Mouse (Mus musculus): ENCODE data around the gene Ptpn23.
"Not testable (repeated sequence)": the region's sequence is repeated elsewhere in the genome, so short reads cannot be mapped to it uniquely, and the experiment has no call there.

The Ptpn23 gene

DNA sequence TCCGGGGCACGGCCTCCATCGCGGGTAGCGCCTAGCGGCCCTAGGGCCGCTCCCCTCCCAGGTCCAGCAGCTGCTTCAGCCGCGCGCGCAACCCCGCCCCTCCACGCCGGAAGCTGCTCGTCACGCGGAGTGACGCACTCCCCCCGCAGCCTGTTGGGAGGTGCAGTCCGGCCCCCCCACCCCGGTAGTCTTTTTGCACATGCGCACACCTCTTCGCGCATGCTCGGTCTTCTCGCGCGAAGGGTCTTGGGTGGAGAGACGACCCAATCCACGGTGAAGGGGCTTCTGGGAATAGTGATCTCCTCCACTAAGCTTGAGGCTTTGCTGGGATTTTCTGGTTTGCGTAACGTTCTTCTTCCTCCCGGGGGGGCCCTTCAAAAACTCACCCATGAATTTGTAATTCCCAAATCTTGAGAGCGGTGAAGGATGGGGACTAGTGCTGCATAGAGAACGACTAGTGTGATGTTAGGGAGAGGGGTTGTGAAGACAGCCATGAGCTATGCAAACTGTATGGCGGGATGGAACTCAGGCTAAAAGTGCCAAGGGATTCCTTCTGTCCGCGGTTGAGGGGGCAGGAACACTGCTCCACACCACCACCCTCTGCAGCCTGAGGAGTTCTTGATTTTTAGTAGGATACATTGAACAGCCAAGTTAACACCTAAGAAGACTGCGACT, at the start of gene Ptpn23:
Gene Ptpn23, minus strand, starts transcription at position 115 of the 675 bp plus-strand sequence.
- peak; percentile 93 for DNase-seq

DNA sequence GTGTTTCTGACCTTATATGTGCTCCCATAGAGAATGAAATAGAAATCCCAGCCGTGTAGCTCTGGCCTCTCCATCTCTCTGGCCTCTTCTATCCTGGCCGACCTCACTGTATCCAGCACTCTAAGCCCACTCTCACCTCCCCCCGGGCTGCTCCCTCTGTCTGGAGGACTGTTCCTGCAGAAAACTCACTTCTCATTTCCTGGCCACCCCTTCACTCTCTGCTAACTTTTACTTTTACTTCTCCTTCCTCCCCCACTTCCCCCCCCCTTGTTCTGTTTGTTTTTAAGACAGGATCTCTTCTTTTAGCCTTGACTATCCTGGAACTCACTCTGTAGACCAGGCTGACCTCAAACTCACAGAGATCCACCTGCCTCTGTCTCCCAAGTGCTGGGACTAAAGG, 44.5 kb upstream of the Ptpn23 start:
- no peak for DNase-seq

DNA sequence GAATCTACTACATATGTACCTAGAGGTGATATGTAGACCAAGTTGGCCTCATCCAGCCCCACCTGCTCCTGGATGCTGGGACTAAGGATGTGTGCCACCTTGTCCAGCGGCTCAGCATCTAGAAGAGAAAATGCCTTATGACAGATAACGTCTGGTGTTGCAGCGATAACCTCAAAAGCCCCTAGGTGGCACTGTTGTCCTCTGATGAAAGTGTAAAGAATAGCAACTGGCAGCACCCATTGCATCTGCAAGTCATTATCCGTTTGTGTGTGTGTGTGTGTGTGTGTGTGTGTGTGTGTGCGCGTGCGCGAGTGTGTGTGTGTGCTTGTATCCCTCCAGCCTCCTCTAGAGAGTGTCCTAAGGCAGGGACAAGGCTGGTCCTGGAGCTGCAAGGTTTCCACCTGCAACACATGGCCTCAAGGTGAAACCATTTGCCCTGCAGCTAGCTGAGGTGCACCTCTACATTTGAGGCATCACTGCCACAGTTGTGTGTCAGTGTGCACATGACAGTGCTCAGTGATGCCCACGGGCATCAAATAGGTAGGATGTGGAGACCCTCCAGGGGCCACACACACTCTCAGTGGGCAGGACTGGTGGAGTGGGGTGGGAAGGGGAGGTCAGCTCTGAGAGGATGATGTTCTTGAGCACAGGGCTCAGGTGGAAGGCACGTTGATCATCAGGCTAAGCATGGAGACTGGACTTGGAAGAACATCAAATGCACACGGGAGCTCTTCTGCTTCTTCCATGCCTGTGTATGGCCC, 41.0 kb upstream of the Ptpn23 start:
- peak; percentile 78 for DNase-seq

DNA sequence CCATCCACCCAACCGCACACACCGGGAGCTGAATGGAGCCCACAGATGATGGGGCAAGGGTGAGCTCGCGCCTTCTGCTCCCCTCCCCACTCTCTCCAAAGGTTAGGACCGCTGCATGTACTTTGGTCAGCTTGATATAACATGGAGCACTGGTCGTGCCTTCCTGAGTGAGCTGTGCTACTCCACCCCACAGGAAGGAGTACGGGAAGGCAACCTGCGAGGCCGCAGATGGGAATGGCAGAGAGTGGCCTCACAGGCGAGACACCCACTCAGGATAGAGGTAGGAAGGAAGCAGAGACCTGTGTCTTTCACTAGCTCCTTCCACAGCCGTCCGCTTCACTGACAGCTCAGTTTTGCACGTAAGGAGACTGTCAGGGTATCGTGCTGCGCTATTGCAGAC, 40.3 kb upstream of the Ptpn23 start:
- no peak for DNase-seq

DNA sequence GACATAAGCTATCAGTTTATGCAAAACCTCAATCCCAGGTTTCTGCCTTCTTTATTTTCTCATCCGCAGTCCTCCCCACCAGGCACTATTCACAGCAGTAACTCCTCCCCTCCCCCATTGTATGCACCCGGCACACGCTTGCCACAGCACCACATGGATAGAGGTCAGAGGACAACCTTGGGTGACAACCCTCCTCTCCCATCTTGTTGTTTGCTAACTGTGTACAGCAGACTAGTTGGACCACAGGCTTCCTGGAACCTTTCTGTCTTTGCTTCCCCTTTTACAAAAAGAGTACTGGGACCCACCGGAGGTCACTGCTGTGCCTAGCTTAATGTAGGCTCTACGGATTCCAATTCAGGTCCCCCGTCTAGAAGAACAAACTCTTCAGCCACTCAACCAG, 32.5 kb upstream of the Ptpn23 start:
- no peak for DNase-seq

DNA sequence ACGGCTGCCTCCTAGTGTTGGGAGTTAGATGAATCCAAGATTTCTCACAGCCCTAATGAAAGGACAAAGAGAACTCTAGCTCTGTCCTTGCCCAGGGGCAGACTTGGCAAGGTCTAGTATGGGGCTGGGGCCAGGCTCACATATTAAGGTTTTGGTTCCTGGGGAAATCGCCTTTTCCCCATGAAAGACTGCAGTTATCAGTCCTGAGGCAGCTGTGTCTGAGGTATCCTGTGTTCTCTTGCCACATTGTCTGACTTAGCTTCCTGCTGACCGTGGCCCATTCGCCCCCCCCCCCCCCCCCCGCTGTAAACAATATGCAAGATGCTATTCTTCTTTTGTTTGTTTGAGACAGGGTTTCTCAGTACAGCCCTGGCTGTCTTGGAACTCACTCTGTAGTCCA, 32.0 kb upstream of the Ptpn23 start:
- no peak for DNase-seq

DNA sequence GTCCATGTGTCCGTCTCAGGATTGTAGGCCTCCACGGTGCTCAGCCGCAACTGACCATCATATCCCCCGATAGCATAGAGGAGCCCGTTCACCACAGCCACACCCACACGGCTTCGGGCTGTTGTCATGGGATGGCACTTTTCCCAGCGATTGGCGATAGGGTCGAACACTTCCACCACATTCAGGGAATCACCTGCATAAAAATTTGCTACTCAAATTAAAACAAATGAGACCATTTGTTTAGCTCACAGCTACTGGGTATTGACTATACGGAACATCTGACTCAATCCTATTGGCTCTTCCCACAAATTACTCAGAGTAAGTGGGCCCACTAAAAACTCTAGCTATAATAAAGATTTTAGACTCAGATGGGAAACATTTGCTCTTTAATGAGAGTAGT, 28.0 kb upstream of the Ptpn23 start:
- DNase-seq = no peak

DNA sequence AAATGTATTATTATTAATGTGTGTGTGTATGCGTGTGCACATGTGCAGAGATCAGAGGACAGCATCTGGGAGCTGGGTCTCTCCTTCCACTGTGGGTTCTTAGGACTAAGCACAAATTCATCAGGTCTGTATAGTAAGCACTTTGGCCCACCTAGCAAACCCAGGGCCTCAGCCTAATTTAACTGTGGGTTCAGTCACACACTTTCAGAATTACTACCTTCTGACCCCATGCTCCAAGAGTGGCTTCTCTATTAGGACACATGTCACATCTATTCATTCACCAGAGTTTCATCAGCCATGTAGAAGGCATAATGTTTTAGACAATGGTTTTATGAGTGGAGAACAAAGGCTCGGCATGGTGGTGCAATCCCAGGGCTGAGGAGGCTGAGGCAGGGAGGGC, 25.0 kb upstream of the Ptpn23 start:
- DNase-seq = no peak

DNA sequence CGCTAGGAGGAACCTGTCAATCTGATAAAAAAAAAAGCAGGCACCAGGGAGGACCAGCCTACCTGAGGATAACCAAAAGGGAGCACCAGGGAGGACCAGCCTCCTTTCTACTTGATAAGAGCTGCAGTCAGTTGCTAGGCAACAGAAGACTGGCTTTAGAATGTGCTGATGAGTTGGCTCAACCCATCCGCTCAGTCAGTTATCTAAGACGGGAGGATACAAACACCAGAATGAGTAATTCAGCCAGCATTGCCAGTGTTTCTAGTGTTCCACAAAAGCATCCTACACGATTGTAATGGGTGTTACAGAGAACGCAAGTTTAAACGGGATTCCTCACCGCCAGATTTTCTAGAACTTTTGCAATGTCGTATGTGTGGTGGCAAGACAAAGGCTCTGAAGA, 23.2 kb upstream of the Ptpn23 start:
- no peak for DNase-seq

DNA sequence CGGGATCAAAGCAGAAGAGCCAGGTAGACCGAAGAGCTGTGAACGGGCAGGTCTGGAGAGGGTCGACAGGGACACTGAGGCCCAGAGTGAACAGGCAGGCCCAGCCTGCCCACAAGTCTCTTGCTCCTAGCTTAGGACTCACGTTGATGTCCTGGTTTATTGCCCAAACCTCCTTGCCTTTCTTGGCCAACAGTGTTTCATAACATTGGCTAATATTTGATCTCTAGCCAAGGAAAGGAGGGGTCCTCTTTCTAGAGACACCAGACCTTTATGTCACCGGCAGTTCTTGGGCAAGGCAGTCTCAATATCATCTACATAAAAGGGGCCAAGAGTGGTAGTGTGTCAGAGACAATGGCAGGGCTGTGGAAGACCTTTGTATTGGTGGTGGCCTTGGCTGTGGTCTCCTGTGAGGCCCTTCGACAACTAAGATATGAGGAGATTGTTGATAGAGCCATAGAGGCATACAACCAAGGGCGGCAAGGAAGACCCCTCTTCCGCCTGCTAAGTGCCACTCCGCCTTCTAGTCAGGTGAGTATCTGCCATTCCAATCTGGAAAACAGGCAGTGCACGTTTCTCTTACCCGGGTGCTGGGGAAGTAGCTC, 11.6 kb upstream of the Ptpn23 start, which contains the start of gene Ngp:
Gene Ngp, plus strand, starts transcription at position 237 of the 602 bp plus-strand sequence.
- DNase-seq = no peak

DNA sequence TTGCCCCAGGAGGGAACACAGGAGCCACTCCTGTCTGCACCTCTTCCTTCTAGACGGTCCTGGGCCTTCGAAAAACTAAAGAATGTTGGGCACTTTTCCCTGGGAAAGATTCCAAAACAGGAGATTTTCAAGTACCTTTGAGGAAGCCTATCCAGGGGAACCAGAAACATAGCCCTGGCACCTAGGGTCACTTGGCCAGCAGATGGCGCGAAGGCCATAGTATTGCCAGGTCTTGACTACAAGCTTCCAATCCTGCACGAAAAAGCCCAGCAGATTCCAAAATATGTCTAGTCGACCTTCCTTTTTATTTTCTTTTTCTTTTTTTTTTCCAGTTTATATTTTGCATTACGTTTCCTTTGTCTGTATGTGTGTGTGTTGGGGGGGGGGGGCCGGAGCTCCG, 5.8 kb upstream of the Ptpn23 start:
- no peak for DNase-seq

DNA sequence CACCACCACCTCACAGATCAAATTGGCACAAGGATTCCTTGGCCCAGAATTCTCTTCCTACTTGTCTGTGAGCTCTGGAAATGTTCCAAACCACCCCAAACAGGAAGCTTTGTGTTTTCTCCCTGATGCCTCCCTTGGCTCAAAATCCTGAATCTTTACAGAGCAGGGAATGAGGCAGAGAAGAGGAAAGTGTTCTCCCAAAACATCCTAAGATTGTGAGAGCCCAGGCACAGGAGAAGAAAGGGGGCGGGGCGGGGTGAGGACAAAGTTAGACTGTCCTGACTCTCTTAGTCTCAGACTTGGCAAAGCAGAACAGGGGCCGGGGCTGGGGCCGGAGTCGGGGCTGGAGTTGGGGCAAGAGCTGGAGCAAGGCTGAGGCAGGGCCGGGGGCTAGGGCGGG, 4.9 kb upstream of the Ptpn23 start:
- no peak for DNase-seq

DNA sequence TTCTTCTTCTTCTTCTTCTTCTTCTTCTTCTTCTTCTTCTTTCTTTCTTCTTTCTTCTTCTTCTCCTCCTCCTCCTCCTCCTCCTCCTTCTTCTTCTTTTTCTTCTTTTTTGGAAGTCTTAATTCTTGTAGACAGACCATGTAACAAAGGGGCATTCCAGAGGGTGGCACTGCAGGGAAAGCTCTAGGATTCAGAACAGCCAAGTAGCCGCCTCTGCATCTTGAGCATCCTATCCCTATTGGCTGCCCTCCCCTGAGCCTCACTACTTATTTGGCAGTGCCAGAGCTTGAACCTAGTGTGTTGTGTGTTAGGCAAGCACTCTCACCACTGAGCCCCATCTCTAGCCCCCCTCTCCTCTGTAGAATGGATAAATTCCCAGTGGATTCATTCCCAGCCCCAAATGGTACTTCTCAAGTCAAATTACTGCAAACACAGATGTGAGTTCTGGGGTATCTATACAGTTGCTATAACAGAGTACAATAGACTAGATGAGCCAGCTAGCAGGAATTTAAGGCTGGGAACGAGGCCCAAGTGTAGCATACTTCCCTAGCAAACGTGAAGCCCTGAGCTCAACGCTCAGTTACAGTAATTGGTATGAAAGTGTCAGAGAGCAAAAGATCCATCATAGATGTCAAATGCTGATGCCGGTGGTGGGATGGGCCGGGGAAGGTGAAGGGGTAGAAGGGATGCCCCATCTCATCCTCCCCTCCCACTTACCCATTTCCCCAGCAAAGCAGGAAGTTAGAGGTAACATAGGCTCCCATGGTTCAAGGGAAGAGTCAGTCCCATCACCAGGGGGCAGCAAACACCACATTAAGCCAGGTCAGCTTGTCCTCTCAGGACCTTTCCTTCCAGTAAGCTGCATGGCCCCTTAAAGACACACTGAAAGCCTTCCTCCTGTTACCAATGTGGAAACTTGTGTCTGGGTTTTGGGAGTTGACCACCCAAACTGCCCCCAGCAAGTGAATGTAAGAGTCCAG, 3.2 kb upstream of the Ptpn23 start:
- DNase-seq = peak; percentile 75

DNA sequence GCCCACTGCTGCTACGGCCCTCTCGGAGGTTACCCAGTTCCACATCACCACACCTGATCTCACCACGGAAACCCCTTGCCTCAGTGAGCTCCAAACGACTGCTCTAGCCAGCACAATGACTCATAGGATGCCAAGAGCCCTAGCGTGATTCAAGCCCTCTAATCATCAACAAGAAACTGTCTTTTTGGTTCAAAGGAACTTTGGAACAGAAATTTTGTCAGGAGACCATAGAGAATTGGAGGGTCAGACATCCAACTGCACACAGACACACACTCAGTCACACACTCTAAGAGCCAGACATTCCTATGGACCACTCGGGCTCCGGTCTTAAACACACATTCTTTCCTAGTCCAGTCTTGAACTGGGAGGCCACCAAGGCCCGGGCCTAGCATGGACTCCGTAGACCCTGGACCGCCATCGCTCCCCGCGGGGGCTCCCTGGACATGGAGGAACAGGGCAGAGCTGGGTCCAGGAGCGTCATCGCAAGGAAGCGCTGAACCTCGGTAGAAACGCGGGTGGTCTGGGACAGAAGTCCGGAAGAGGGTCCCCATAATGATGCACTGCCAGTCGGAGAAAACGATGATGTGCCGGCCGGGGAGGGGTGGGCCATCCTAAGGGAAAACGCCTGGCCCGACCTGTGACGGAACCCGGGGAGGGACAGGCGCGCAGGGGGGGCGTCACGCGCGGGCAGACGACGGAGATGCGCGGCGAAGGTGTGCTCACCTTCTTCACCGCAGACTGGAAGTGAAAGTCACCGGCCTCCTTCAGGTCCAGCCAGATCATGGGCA, 508 bp downstream of the Ptpn23 start:
- DNase-seq = peak; percentile 51

DNA sequence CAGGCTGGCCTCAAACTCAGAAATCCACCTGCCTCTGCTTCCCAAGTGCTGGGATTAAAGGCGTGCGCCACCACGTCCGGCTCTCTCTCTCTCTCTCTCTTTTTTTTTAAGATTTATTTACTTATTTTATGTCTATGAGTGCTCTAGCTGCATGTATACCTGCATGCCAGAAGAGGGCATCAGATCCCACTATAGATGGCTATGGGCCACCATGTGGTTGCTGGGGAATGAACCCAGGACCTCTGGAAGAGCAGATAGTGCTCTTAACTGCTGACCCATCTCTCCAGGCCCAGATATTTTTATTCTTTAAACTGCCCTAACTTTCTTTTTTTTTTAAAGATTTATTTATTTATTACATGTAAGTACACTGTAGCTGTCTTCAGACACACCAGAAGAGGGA, 4.8 kb downstream of the Ptpn23 start:
- not testable (repeated sequence) for DNase-seq

DNA sequence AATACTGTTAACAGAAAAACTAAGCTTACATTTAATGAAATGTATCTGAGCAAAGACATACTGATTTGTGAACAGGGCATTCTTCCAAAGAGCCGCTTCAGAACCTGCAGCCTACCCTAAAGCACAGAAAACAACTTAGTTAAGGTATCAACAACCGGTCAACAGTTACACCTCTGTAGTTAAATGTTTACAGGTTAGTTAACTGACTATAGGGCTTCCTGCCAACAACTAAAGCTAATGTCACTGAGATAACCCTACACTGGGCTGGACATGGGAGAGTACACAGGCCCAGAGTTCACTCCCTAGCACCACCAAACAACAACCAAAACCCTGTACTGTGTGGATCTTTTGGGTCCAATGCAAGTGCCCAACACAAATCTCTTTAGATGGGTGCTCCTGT, 5.3 kb downstream of the Ptpn23 start:
- no peak for DNase-seq

DNA sequence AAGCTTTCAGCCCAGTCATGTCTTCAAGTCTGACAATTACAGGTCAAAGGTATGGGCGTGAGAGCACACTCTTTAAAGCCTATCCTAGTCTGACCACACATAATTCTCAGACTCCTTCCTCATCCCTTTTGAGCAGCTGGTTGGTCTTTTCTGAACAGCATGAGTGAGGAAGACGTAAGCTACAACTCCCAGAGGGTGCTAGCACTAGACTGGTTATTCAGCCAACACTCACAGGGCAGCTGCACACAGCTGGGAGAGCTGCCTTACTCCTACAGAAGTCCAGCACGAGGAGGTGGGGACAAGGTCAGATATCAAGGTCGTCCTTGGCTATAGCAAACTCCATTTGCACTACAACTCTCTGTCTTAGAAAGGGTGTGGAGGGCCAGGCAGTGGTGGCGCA, 7.4 kb downstream of the Ptpn23 start:
- DNase-seq = no peak

DNA sequence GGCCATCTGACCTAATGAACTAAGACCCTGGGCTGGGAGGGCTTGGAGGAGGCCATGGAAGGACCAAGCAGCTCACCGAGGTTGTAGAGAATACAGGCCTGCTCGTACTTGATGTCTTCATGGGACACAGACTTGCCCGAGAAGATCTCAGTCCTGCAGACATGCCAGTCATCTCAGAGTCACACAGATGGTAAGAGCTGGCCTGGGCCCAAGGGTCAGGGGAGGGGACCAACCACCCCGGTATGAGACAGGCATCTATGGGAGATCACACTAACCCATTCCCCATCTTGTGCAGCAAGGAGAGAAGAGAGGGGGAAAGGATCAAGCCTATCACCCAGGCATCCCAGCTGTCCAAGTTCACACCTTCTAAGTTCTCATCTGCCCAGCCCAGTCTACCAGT, 14.7 kb downstream of the Ptpn23 start:
- DNase-seq = no peak

DNA sequence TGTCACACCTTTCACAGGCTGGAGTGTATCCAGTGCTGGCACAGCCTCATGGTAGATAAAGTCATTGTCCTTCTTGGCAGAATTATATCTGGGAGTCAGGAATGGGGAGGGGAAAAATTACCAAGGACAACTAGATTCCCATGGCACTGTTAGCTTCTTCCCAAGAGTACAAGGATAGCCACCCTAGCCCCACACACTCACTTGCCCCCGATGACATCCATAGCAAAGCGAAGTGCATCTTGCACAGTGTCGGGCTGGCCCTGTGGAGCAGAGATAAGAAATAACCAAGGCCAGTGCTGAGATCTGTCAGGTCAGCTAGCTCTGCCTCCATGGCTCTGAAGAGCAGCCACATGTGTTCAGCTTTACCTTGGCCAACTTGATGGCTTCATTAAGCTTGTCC, 17.2 kb downstream of the Ptpn23 start:
- DNase-seq = no peak

DNA sequence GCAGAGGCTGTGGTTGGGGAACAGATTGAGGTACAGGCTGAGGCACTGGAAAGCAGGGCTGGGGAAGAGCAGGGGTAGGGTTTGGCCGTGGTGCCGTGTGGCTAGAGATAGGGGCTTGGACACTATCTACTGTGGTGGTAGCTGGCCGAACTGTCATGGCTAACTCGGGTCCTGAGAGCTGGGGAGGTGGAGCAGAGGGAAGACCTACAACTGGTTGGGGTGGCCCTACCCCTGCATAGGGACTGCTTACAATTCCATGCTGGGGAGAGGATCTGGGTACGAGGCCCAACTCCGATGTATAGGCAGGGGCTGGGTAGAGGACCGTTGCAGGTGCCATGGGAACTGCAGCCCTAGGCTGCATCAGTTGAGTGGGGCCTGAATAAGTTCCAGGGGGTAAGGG, 20.0 kb downstream of the Ptpn23 start:
- DNase-seq = no peak

DNA sequence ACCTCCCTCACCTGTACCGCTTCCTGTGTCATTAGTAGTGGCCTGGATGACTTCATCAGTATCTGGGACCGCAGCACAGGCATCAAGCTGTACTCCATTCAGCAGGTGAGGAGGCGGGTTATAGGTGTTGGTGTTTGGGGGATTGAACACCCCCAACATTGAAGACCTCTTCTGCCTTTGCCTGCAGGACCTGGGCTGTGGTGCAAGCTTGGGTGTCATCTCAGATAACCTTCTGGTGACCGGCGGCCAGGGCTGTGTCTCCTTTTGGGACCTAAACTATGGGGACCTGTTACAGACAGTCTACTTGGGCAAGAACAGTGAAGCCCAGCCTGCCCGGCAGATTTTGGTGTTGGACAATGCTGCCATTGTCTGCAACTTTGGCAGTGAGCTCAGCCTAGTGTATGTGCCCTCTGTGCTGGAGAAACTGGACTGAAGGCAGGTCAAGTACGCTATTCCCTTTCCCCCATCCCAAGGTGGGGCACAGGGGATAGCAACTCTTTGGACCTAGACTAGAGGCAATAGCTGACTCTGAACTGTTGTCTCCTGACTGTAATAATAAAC, 23.6 kb downstream of the Ptpn23 start:
- no peak for DNase-seq

DNA sequence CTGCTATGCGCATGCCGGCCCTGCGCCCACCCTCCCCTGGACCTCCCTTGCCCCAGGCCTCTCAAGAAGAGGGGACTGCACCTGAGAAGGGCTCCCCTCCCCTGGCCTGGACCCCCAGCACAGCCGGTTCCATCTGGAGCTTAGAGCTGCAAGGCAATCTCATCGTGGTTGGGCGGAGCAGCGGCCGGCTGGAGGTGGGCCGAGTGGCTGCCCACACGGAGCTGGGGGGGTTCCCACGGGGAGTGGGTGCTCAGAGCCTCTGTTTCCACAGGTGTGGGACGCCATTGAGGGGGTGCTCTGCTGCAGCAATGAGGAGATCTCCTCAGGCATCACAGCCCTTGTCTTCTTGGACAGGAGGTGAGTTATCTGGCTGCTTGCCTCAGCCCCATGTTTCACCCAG, 26.7 kb downstream of the Ptpn23 start:
- no peak for DNase-seq
